ENCODE assay signal across 10 mouse cellular contexts in the genomic region with DNA sequence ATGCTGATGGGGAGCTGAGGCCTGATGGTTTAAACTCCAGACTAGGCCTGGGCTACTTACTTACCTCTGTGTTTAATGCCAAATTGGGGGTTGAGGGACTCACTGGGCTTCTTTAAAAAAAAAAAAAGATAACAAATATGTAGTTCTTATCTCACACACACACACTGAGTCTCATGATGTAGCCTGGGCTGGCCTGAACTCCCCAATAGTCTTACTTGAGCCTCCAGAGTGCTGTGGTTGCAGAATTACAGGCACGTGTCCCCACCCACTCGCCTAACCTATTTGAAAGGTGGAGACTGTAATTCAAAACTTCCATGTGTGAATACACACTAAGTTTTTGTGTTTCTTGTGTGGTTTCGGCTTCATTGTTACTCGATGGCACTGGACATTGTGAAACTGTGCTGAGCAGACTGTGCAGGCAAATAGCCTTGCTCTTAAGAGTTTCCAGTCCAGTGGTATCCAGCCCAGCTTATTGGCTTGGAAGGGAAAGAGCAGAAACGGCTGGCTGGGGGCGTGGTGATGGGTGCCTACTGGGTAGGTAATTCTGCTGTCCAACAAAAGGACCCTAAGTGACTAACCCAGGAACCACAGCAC. TPM values are rescaled to one million over a fixed set of nuclear protein-coding genes. Genes with fewer than 3 reads are reported as not detected.
DNase-seq lines count a peak whose midpoint lies in the region; ATAC-seq and TF ChIP-seq lines count a peak whose summit lies in the region.
"Had no signal": no experiment of that assay in that cellular context is flagged by ENCODE, and none has a peak within 500 bp of the region (broad histone marks: within the 10 kb centered on the region; RNA-seq: fewer than 3 reads in every experiment).

No protein-coding gene starts in this region.

- H3K4me3 ChIP-seq in kidney, embryonic 14.5 days (ENCODE audit: low read length), result no peak overlapping the region
- H3K4me3 ChIP-seq in kidney, adult 2 months (ENCODE audit: insufficient read depth, low read depth, low read length), result no peak overlapping the region
- H3K4me3 ChIP-seq in embryonic facial prominence, embryonic 13.5 days, result no peak overlapping the region
- no peak overlapping the region; the same call in 1 of the 2 replicates for H3K4me3 ChIP-seq in limb, embryonic 11.5 days (ENCODE audit: low read depth, low read length)
- H3K4me3 ChIP-seq: neural tube, embryonic 12.5 days had no signal

- peaks cover 14% of the 10 kb centered on the region; the same call in 1 of the 2 replicates for H3K36me3 ChIP-seq in kidney, embryonic 14.5 days (ENCODE audit: control insufficient read depth, insufficient read depth, low read length)
- no peaks in the 10 kb centered on the region for H3K36me3 ChIP-seq in kidney, adult 2 months (ENCODE audit: control insufficient read depth, insufficient read depth, low read length)
- peaks cover 6% of the 10 kb centered on the region; the same call in 1 of the 2 replicates for H3K36me3 ChIP-seq in embryonic facial prominence, embryonic 13.5 days
- H3K36me3 ChIP-seq in limb, embryonic 11.5 days (ENCODE audit: control insufficient read depth, insufficient read depth, low read length), result peaks cover 2% of the 10 kb centered on the region; the same call in 1 of the 2 replicates
- H3K36me3 ChIP-seq: neural tube, embryonic 12.5 days had no signal

- no peak overlapping the region for H3K9ac ChIP-seq in kidney, embryonic 14.5 days (ENCODE audit: low read depth, low read length)
- H3K9ac ChIP-seq in embryonic facial prominence, embryonic 13.5 days, result 0 out of 2 replicates have a peak overlapping the region, but pooled peaks have one; percentile 40
- peak overlapping the region; percentile 12; the same call in 1 of the 2 replicates for H3K9ac ChIP-seq in limb, embryonic 11.5 days (ENCODE audit: low read length)

- TF ChIP-seq POLR2A in kidney, adult 2 months (IDR thresholded peaks at IDR 0.05; ENCODE audit: low read depth, low read length), result no peak

- no peak for DNase-seq in kidney, adult 2 months
- DNase-seq in limb, embryonic 11.5 days (ENCODE audit: low spot score), result no peak
- no peak for DNase-seq in urinary bladder, postnatal 10 days (ENCODE audit: low spot score)
- DNase-seq in right cerebral cortex, postnatal 10 days (ENCODE audit: low spot score in 2 of 2), result no peak
- DNase-seq in right cerebral cortex, postnatal 4 days, result no peak
- DNase-seq: thymus, postnatal 4 days had no signal

- H3K4me1 ChIP-seq in kidney, embryonic 14.5 days (ENCODE audit: control insufficient read depth, insufficient read depth, low read length), result peaks cover 61% of the 10 kb centered on the region
- peaks cover 9% of the 10 kb centered on the region; the same call in 1 of the 2 replicates for H3K4me1 ChIP-seq in kidney, adult 2 months (ENCODE audit: control insufficient read depth, insufficient read depth, low read length)
- peaks cover 75% of the 10 kb centered on the region for H3K4me1 ChIP-seq in embryonic facial prominence, embryonic 13.5 days
- peaks cover 60% of the 10 kb centered on the region for H3K4me1 ChIP-seq in limb, embryonic 11.5 days (ENCODE audit: control insufficient read depth, insufficient read depth, low read length)

- H3K9me3 ChIP-seq in kidney, embryonic 14.5 days (ENCODE audit: control insufficient read depth, low read length), result no peaks in the 10 kb centered on the region
- H3K9me3 ChIP-seq in embryonic facial prominence, embryonic 13.5 days, result no peaks in the 10 kb centered on the region
- H3K9me3 ChIP-seq in limb, embryonic 11.5 days (ENCODE audit: control insufficient read depth, low read length), result no peaks in the 10 kb centered on the region
- H3K9me3 ChIP-seq: neural tube, embryonic 12.5 days had no signal

- ATAC-seq in kidney, embryonic 14.5 days (ENCODE audit: low FRiP score, low TSS enrichment), result no peak
- ATAC-seq in embryonic facial prominence, embryonic 13.5 days (ENCODE audit: insufficient number of reproducible peaks, insufficient read depth, low FRiP score, low TSS enrichment, low read depth), result no peak
- ATAC-seq in limb, embryonic 11.5 days (ENCODE audit: insufficient number of reproducible peaks, low FRiP score, low TSS enrichment, low read depth), result no peak
- ATAC-seq in megakaryocyte-erythroid progenitor cell, adult 5-6 weeks (replicated peaks; ENCODE audit: low FRiP score, low TSS enrichment, poor library complexity, severe bottlenecking), result peak; percentile 66

- no peak for TF ChIP-seq CTCF in kidney, adult 2 months (conservative IDR thresholded peaks at IDR 0.05; ENCODE audit: insufficient read depth, insufficient read length, low read depth, low read length)

- 65% methylated on average over 6 of the region's 6 CpGs for WGBS in kidney, embryonic 14.5 days
- WGBS in kidney, adult 2 months, result 56% methylated on average over 6 of the region's 6 CpGs
- 57% methylated on average over 6 of the region's 6 CpGs for WGBS in embryonic facial prominence, embryonic 13.5 days
- WGBS in limb, embryonic 11.5 days, result 80% methylated on average over 6 of the region's 6 CpGs

- H3K27ac ChIP-seq in kidney, embryonic 14.5 days (ENCODE audit: low read depth, low read length), result peak overlapping the region; percentile 39; the same call in 1 of the 2 replicates
- no peak overlapping the region for H3K27ac ChIP-seq in kidney, adult 2 months (ENCODE audit: insufficient read depth, low read depth, low read length)
- peak overlapping the region; percentile 95 for H3K27ac ChIP-seq in embryonic facial prominence, embryonic 13.5 days
- H3K27ac ChIP-seq in limb, embryonic 11.5 days (replicated peaks; ENCODE audit: low read depth, low read length), result no peak overlapping the region
- H3K27ac ChIP-seq: neural tube, embryonic 12.5 days had no signal

- H3K4me2 ChIP-seq in kidney, embryonic 14.5 days (replicated peaks; ENCODE audit: low read depth, low read length), result no peak overlapping the region
- H3K4me2 ChIP-seq in embryonic facial prominence, embryonic 13.5 days, result peak overlapping the region; percentile 34
- H3K4me2 ChIP-seq in limb, embryonic 11.5 days (ENCODE audit: low read depth, severe bottlenecking), result no peak overlapping the region
- H3K4me2 ChIP-seq: neural tube, embryonic 12.5 days had no signal

- H3K27me3 ChIP-seq in kidney, embryonic 14.5 days (ENCODE audit: control insufficient read depth, insufficient read depth, low read length), result no peaks in the 10 kb centered on the region
- peaks cover 3% of the 10 kb centered on the region for H3K27me3 ChIP-seq in kidney, adult 2 months (replicated peaks; ENCODE audit: control insufficient read depth, insufficient read depth, low read length)
- no peaks in the 10 kb centered on the region for H3K27me3 ChIP-seq in embryonic facial prominence, embryonic 13.5 days
- H3K27me3 ChIP-seq in limb, embryonic 11.5 days (ENCODE audit: control insufficient read depth, insufficient read depth, low read length), result no peaks in the 10 kb centered on the region
- H3K27me3 ChIP-seq: neural tube, embryonic 12.5 days had no signal

RNA-seq across cellular contexts. Expression of a gene that starts 17.8 kb away (rescaled TPM):
- 42.1 and 54.2 TPM in 2 replicates for polyA plus RNA-seq in kidney, embryonic 14.5 days (2014; fragmentation: Nextera tagmentation; extraction: Ambion mirVana)
- 1.0 and 1.1 TPM in 2 replicates for polyA plus RNA-seq in kidney, adult 2 months (2012; rRNA removed)
- polyA plus RNA-seq in embryonic facial prominence, embryonic 13.5 days (2015; fragmentation: Nextera tagmentation; extraction: Ambion mirVana), result 52.6 and 65.4 TPM in 2 replicates
- 106 and 116 TPM in 2 replicates for polyA plus RNA-seq in limb, embryonic 11.5 days (2014; fragmentation: Nextera tagmentation; extraction: Ambion mirVana)
- 0.02 TPM in 1 of 2 replicates, not detected in the other for total RNA-seq in megakaryocyte-erythroid progenitor cell, adult 5-6 weeks (2014; fragmentation: Nextera tagmentation)
- not detected in 2 replicates for total RNA-seq in megakaryocyte-erythroid progenitor cell, adult 5-6 weeks (2017)

RNA-seq across cellular contexts. Expression of a gene that starts 36.4 kb away (rescaled TPM):
- polyA plus RNA-seq in kidney, embryonic 14.5 days (2014; fragmentation: Nextera tagmentation; extraction: Ambion mirVana), result not detected in 2 replicates
- polyA plus RNA-seq in kidney, adult 2 months (2012; rRNA removed), result not detected in 2 replicates
- polyA plus RNA-seq in embryonic facial prominence, embryonic 13.5 days (2015; fragmentation: Nextera tagmentation; extraction: Ambion mirVana), result not detected in 2 replicates
- not detected in 2 replicates for polyA plus RNA-seq in limb, embryonic 11.5 days (2014; fragmentation: Nextera tagmentation; extraction: Ambion mirVana)
- total RNA-seq in megakaryocyte-erythroid progenitor cell, adult 5-6 weeks (2014; fragmentation: Nextera tagmentation), result not detected in 2 replicates
- not detected in 2 replicates for total RNA-seq in megakaryocyte-erythroid progenitor cell, adult 5-6 weeks (2017)
- polyA plus RNA-seq: neural tube, embryonic 12.5 days had no signal

RNA-seq across cellular contexts. Expression of a gene that starts 46.7 kb away (rescaled TPM):
- polyA plus RNA-seq in kidney, embryonic 14.5 days (2014; fragmentation: Nextera tagmentation; extraction: Ambion mirVana), result 34.2 and 63.5 TPM in 2 replicates
- polyA plus RNA-seq in kidney, adult 2 months (2012; rRNA removed), result 35.5 and 45.9 TPM in 2 replicates
- polyA plus RNA-seq in embryonic facial prominence, embryonic 13.5 days (2015; fragmentation: Nextera tagmentation; extraction: Ambion mirVana), result 95.5 and 107 TPM in 2 replicates
- 38.3 and 39.1 TPM in 2 replicates for polyA plus RNA-seq in limb, embryonic 11.5 days (2014; fragmentation: Nextera tagmentation; extraction: Ambion mirVana)
- 94.1 and 96.1 TPM in 2 replicates for total RNA-seq in megakaryocyte-erythroid progenitor cell, adult 5-6 weeks (2014; fragmentation: Nextera tagmentation)
- 37.3 and 54.3 TPM in 2 replicates for total RNA-seq in megakaryocyte-erythroid progenitor cell, adult 5-6 weeks (2017)

Comparison
In these comparisons a context has a peak if more than half of its experiments do, and no peak if none do; other contexts are left out.
1. H3K27ac ChIP-seq: peak in kidney, embryonic 14.5 days (single experiment) and embryonic facial prominence, embryonic 13.5 days (single experiment); none in kidney, adult 2 months (single experiment) and limb, embryonic 11.5 days (single experiment).
2. RNA of a gene that starts 17.8 kb away (polyA plus RNA-seq): 106 to 116 TPM in limb, embryonic 11.5 days, 52.6 to 65.4 TPM in embryonic facial prominence, embryonic 13.5 days and 42.1 to 54.2 TPM in kidney, embryonic 14.5 days; 1.0 to 1.1 TPM in kidney, adult 2 months; every median in the first group is over 10 times any median in the second.